Mouse (Mus musculus): ENCODE results near the gene Pbld1. TPM values are rescaled to one million over a fixed set of nuclear protein-coding genes. Genes with fewer than 3 reads are reported as not detected.

Pbld1 gene
- polyA plus RNA-seq, 1 experiment from 2014 or later: 0.98 TPM

DNA sequence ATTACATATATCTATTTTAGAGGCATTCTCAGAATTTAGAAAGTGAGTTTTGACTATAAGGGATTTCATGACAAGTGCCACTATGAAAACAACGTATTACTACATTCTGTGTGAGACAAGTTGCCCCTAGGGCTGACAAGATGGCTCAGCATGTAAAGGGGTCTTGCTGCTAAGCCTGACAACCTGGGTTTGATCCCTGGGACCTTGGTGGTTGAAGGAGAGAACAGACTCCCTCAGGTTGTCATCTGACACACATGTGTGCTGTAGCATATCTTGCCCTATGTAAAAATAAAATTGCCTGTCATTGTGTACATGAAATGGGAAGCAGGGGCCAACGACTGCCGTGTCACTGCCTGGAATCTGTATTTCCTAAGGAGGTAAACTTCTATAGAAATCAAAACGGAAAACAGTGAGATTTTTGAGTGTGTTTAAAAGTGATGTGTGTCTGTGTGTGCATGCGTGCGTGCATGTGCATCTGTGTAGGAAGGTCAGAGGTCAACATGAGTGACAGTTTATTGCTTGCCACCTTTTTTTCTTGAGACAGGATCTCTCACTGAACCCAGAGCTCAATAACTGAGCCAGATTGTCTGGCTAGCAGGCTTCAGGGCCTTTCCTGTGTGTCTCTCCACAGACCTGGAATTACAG is 53.9 kb downstream of the Pbld1 start:
- H3K9ac ChIP-seq: no peak overlapping the region
- H3K4me1 ChIP-seq: no peaks in the 10 kb centered on the region
- no peak overlapping the region for H3K27ac ChIP-seq
- H3K4me2 ChIP-seq: no peak overlapping the region
- no peak overlapping the region for H3K4me3 ChIP-seq
- H3K27me3 ChIP-seq (replicated peaks): no peaks in the 10 kb centered on the region
- no peaks in the 10 kb centered on the region for H3K9me3 ChIP-seq
- no peaks in the 10 kb centered on the region for H3K36me3 ChIP-seq (replicated peaks)
- 88% methylated on average over 6 of the region's 6 CpGs for WGBS
- no peak for ATAC-seq (replicated peaks)

DNA sequence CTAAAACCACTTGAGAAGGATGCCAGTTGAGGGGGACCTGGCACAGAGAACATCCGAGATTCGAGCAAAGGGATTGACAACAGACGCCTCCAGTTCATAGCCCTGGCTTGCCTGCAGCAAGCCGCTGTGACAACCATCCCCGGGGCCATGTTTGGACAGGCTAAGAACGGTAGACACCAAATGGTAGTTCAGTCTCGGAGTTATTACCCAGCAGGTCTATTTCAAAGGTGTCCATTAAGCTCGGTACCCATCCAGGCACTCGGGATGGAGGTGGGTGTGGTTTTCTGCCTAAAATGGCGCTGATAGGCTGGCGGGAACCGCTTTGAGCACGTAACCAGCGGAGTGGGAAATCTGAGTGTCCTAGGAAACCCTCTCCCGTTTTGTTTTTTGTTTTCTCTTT is 55.9 kb downstream of the Pbld1 start:
- WGBS: 86% methylated on average over 15 of the region's 15 CpGs
- Histone ChIP-seq H3K36me3 (replicated peaks) (no peaks in the 10 kb centered on the region), H3K4me1 (no peaks in the 10 kb centered on the region), H3K9ac (no peak overlapping the region), H3K4me3 (no peak overlapping the region), H3K27me3 (replicated peaks) (no peaks in the 10 kb centered on the region), H3K9me3 (no peaks in the 10 kb centered on the region), H3K4me2 (no peak overlapping the region), H3K27ac (no peak overlapping the region)
- ATAC-seq (replicated peaks): no peak

DNA sequence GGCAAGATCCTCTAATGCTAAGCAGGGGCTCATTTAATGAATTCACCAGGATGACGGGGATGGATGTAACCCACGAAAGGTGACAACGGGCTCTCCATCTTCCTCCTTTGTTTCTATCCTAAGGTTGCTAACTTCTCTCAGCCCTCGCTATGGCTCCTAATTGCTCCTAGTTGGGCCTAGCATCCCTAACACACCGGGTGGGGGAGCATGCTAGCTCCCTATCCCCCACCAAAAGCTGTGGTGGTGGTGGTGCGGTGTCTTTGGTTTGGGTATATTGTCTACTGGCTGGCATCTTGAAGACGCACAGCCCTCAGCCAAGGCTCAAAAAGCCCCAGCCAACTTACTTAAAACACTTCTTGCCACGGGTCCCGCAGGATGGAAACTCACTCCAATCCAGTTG is 56.4 kb downstream of the Pbld1 start:
- Histone ChIP-seq H3K27me3 (replicated peaks) (no peaks in the 10 kb centered on the region), H3K27ac (no peak overlapping the region), H3K36me3 (replicated peaks) (no peaks in the 10 kb centered on the region), H3K9me3 (no peaks in the 10 kb centered on the region), H3K4me3 (no peak overlapping the region), H3K4me1 (no peaks in the 10 kb centered on the region), H3K4me2 (no peak overlapping the region), H3K9ac (no peak overlapping the region)
- no peak for ATAC-seq (replicated peaks)
- WGBS: 96% methylated on average over 9 of the region's 9 CpGs

DNA sequence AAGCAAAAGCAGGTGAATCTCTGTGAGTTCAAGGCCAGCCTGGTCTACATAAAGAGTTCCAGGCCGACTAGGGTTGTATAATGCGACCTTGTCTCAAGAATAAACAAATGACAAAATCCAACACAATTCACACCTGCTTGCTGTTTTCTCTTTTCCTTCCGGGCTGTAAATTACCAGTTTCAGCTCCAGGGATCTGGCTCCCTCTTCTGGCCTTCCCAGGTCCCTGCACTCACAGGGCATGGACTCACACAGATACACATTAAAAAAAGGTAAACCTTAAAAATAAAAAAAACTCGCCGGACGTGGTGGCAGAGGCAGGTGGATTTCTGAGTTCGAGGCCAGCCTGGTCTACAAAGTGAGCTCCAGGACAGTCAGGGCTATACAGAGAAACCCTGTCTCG is 57.6 kb downstream of the Pbld1 start:
- no peaks in the 10 kb centered on the region for H3K9me3 ChIP-seq
- H3K27me3 ChIP-seq (replicated peaks): no peaks in the 10 kb centered on the region
- H3K9ac ChIP-seq: no peak overlapping the region
- no peaks in the 10 kb centered on the region for H3K4me1 ChIP-seq
- no peaks in the 10 kb centered on the region for H3K36me3 ChIP-seq (replicated peaks)
- H3K27ac ChIP-seq: no peak overlapping the region
- WGBS: 95% methylated on average over 8 of the region's 8 CpGs
- ATAC-seq (replicated peaks): no peak
- H3K4me2 ChIP-seq: no peak overlapping the region
- no peak overlapping the region for H3K4me3 ChIP-seq

DNA sequence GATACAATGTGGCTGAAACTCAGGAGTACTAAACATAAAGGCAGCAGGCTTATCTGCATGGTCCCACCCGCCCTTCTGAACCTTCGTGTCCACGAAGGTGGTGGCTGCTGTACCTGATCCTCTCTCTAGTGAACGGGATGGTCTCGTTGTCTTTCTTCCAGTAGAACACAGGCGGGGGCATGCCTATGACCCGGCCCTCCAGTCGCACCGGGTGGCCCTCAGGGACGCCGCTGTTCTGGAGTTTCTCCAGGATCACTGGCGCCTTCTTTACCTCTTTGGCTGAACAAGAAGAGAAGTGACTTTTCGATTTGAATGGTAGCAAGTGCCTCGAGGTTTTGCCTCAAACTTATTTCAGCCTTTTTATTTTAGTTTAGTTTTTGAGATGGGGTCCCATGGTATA is 60.0 kb downstream of the Pbld1 start:
- Histone ChIP-seq H3K4me1 (no peaks in the 10 kb centered on the region), H3K36me3 (replicated peaks) (no peaks in the 10 kb centered on the region), H3K27me3 (replicated peaks) (no peaks in the 10 kb centered on the region), H3K27ac (no peak overlapping the region), H3K4me3 (no peak overlapping the region), H3K9ac (no peak overlapping the region), H3K9me3 (no peaks in the 10 kb centered on the region), H3K4me2 (no peak overlapping the region)
- WGBS: 88% methylated on average over 14 of the region's 14 CpGs
- ATAC-seq (replicated peaks): no peak

DNA sequence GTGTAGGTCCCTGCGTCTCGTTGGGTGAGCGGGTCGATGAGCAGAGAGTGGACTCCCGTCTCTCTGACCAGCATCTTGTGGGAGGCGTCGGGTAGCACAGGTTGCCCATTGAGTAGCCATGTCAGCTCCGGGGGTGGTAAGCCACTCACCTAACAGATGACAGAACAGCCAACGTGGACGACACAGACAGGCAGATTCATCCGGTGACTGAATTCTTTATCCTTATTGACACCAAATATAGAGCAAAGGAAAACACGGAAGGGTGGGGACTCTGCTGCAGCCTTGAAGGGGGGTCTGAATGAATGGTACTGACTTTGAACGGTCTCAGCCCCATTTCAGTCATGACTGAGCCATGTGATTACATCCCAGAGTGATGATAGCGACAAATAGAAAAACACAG is 62.0 kb downstream of the Pbld1 start:
- H3K4me2 ChIP-seq: no peak overlapping the region
- WGBS: 82% methylated on average over 14 of the region's 14 CpGs
- H3K27me3 ChIP-seq (replicated peaks): no peaks in the 10 kb centered on the region
- H3K9me3 ChIP-seq: no peaks in the 10 kb centered on the region
- H3K36me3 ChIP-seq (replicated peaks): no peaks in the 10 kb centered on the region
- no peaks in the 10 kb centered on the region for H3K4me1 ChIP-seq
- no peak overlapping the region for H3K27ac ChIP-seq
- H3K9ac ChIP-seq: no peak overlapping the region
- H3K4me3 ChIP-seq: no peak overlapping the region
- ATAC-seq (replicated peaks): 0 out of 2 replicates have a peak, but pooled peaks have one; percentile 24

DNA sequence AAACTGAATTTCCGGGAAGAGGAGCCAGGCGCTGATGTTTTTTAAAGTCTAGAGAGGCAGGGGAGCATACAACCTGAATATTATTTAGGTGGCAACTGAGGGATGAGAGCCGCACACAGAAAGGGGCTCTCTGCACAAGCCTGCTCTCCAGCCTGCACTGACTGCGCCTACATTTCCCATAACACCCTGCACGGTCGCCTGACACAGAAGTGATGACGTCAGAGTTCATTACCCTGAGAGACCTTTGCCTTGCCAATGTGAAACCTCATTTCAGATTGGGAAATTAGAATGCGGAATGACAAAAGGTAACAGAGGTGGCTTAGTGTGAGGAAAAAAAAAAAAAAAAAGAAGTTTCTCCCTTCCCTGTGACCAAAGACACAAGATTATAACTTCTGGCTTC is 62.6 kb downstream of the Pbld1 start:
- Histone ChIP-seq H3K4me3 (no peak overlapping the region), H3K4me2 (no peak overlapping the region), H3K9ac (no peak overlapping the region), H3K4me1 (no peaks in the 10 kb centered on the region), H3K9me3 (no peaks in the 10 kb centered on the region), H3K27me3 (replicated peaks) (no peaks in the 10 kb centered on the region), H3K36me3 (replicated peaks) (no peaks in the 10 kb centered on the region), H3K27ac (no peak overlapping the region)
- ATAC-seq (replicated peaks): peak; percentile 84
- WGBS: 30% methylated on average over 8 of the region's 8 CpGs

DNA sequence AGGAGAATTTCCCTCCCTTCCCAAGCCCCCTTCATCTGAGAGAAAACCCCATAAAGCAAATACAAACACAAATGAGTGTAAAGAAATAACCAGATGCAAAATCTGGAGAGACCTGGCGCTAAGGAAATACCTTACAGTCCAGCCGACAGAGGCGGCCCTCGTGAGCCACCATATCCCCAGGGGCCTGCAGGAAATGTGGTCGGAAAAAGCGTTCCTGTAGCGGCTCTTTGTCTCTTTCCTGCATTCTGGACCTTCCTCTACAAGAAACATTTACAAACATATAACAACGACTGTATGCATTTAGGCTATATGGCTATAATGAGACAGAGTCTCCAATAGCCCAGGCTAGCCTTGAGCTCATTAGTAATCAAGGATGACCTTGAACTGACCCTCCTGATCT is 63.2 kb downstream of the Pbld1 start:
- no peak overlapping the region for H3K9ac ChIP-seq
- H3K4me1 ChIP-seq: no peaks in the 10 kb centered on the region
- H3K9me3 ChIP-seq: no peaks in the 10 kb centered on the region
- no peak for ATAC-seq (replicated peaks)
- H3K27me3 ChIP-seq (replicated peaks): no peaks in the 10 kb centered on the region
- no peak overlapping the region for H3K4me3 ChIP-seq
- 92% methylated on average over 8 of the region's 8 CpGs for WGBS
- no peaks in the 10 kb centered on the region for H3K36me3 ChIP-seq (replicated peaks)
- no peak overlapping the region for H3K27ac ChIP-seq
- H3K4me2 ChIP-seq: no peak overlapping the region

DNA sequence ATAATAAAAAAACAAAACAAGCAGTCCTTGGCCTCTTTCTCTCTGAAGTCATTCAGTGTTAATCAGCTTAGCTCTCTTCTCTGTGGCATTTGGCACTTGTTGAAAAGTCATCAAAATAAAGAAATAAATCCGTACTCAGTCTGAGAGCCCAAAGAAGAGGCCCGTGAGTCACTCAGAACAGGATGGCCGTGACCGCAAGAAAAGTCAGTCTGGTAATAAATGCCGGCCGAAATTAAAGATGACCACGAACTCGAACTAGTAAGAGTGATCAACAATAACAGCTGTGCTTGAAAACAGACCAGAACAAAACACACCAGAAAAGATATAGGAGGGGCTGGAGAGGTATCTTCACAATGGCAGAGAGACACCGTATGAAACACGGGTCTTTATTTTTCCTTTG is 64.1 kb downstream of the Pbld1 start:
- H3K27me3 ChIP-seq (replicated peaks): no peaks in the 10 kb centered on the region
- WGBS: 86% methylated on average over 10 of the region's 10 CpGs
- no peaks in the 10 kb centered on the region for H3K36me3 ChIP-seq (replicated peaks)
- H3K4me2 ChIP-seq: no peak overlapping the region
- H3K9ac ChIP-seq: no peak overlapping the region
- no peaks in the 10 kb centered on the region for H3K4me1 ChIP-seq
- H3K4me3 ChIP-seq: no peak overlapping the region
- no peak overlapping the region for H3K27ac ChIP-seq
- no peak for ATAC-seq (replicated peaks)
- H3K9me3 ChIP-seq: no peaks in the 10 kb centered on the region

DNA sequence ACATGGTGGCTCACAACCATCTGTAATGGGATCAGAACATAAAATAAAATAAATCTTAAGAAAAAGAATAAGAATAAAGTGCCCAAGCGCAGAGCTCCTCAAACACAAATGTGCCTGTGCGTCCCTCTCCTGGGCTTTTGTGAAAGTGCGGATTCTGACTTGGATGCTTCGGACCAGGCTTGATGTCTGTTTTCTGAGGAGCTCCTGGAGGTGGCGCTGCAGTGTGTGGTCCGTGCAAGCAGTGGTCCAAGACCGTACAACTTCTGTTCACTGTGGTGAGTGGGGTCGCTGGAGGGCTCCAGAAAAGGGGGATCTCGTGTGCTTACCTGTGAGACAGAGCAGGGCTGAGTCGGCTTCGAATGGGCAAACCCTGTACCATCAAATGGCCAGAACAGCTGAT is 65.4 kb downstream of the Pbld1 start:
- WGBS: 33% methylated on average over 11 of the region's 11 CpGs
- Histone ChIP-seq H3K4me3 (no peak overlapping the region), H3K9me3 (no peaks in the 10 kb centered on the region), H3K36me3 (replicated peaks) (no peaks in the 10 kb centered on the region), H3K27me3 (replicated peaks) (no peaks in the 10 kb centered on the region), H3K9ac (no peak overlapping the region), H3K27ac (no peak overlapping the region), H3K4me1 (no peaks in the 10 kb centered on the region), H3K4me2 (no peak overlapping the region)
- no peak for ATAC-seq (replicated peaks)

DNA sequence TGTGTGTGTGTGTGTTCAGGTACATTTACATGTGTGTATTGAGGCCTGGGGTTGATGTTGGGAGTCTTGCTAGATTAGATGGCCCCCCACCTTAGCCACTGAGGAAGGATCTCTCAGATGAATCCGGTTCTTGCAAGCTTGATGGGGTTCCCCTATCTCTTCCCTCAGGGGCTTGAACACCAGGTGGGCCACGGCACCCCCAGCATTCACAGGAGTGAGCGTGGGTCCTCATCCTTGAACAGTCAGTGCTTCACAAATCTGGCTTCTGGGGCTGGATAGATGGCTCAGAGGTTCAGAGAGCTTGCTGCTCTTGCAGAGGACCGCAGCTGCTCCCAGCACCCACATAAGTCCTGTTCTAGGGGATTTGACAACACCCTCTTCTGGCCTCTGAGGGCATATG is 66.2 kb downstream of the Pbld1 start:
- no peaks in the 10 kb centered on the region for H3K36me3 ChIP-seq (replicated peaks)
- no peak for ATAC-seq (replicated peaks)
- H3K27ac ChIP-seq: no peak overlapping the region
- H3K4me2 ChIP-seq: no peak overlapping the region
- WGBS: 89% methylated on average over 4 of the region's 4 CpGs
- no peaks in the 10 kb centered on the region for H3K27me3 ChIP-seq (replicated peaks)
- no peaks in the 10 kb centered on the region for H3K9me3 ChIP-seq
- H3K4me1 ChIP-seq: no peaks in the 10 kb centered on the region
- H3K9ac ChIP-seq: no peak overlapping the region
- H3K4me3 ChIP-seq: no peak overlapping the region

DNA sequence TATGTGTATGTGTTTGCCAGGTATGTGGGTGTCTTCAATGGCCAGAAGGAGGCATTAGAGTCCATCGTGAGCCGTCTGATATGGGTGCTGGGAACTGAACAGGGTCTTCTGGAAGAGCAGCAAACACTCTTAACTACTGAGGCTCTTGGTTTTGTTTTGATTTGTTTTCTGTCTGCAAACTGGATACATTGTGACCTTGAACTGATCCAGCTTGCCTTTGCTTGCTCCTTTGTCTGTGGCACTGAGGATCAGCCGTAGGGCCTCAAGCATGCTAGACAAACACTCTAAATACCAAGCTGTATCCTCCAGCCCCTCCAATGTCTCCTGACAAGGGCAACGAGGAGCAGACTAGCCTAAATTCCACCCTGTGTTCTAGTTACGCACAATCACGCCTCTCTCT is 67.2 kb downstream of the Pbld1 start:
- Histone ChIP-seq H3K4me1 (no peaks in the 10 kb centered on the region), H3K9me3 (no peaks in the 10 kb centered on the region), H3K27ac (no peak overlapping the region), H3K4me3 (no peak overlapping the region), H3K4me2 (no peak overlapping the region), H3K27me3 (replicated peaks) (no peaks in the 10 kb centered on the region), H3K36me3 (replicated peaks) (no peaks in the 10 kb centered on the region), H3K9ac (no peak overlapping the region)
- no peak for ATAC-seq (replicated peaks)
- 94% methylated on average over 6 of the region's 6 CpGs for WGBS

Measured in midbrain, embryonic 15.5 days (tissue).